Mouse (Mus musculus) kidney, adult 11 months (tissue): ENCODE results near the gene Rps29.
"Not testable (repeated sequence)": the region's sequence is repeated elsewhere in the genome, so short reads cannot be mapped to it uniquely, and the experiment has no call there.

ENCODE experiments used
- DNase-seq: peaks from one replicate; pipeline ENCODE4 v3.0.0; 2022

Rps29 gene

GRCm38 (mm10) chr12:69177526-69177925, 18.5 kb upstream of the Rps29 start:
- DNase-seq: no peak

GRCm38 (mm10) chr12:69175975-69176374, 17.0 kb upstream of the Rps29 start:
- DNase-seq: no peak

DNA sequence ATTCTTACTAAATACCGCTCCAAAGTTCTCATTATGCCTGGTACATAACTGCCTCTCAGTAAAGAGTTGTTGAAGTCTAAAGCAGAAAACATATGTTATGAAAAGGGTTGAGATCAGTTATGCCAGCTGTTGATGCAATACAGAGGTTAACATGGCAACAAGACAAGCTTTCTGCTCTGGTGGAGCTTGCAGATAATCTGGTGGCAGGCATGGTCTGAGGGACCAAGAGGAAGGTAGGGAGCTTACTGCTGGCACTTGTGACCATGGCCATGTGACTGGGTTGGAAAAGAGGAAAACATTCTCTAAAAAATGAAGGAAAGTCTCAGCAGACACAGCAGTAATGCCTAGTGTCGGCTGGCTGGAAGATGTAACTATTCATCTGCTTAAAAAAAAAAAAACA, 12.3 kb upstream of the Rps29 start:
- no peak for DNase-seq

- DNase-seq: peak; percentile 90
Observed at GRCm38 (mm10) chr12:69168461-69169106, 9.6 kb upstream of the Rps29 start, which contains the start of gene Lrr1. Gene Lrr1 (plus strand): TSS chr12:69168814.

DNA sequence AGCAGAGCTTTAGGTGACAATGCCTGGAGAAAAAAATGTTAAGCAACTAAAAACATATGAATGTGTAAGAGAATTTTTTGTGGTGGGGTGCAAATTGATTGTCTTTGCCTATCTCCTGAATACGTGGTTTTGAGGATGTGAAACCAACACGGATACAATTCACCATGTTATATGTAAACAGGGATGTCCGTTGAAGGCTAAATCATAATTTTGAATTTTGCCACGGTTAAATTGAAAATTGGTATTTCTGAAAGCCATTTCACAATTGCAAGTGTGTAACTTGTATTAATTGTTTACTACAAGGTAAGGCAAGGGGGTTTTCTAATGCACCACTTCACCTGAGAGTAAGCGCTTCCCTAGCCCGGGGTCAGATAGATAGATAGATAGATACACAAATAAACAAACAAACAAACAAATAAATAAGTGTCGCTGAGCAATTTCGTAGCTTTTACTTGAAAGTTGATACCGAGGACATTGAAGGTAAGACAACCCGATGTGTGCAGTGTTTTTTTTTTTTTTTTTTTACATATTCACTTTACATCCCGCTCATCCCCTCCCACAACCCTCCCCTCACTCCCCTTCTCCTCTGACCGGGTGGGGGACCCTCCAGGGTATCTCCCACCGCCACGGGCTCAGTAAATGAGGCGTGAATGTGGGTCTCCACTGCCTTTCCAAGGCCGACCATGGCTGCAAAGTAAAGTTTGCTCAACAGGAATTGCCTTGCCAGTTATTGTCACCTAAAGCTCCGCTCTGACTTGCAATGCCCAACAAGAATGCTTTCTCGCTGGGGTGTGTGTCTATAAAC, 8.9 kb upstream of the Rps29 start:
- no peak for DNase-seq

- DNase-seq: not testable (repeated sequence)
Observed at GRCm38 (mm10) chr12:69166861-69167581, 8.0 kb upstream of the Rps29 start.

GRCm38 (mm10) chr12:69164904-69165303, 5.9 kb upstream of the Rps29 start:
- no peak for DNase-seq

DNA sequence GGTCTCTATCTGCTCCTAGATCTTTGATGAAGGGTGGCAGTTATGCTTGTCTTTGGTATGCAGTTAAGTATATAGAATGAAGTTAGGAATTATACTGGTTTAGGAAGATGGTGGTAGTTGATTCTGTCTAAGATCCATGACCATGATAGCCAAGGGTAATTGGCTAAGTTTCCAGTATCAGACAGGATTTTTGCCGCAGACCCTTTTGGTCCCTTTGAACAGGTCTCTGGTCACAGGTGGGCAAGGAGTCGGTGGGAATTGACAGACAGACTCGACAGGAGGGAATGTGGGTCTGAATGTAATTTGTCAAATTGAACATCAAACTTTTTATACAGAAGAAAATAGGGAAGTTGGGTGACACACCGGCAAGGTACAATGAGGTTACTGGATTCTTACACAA, 4.6 kb upstream of the Rps29 start:
- not testable (repeated sequence) for DNase-seq

DNA sequence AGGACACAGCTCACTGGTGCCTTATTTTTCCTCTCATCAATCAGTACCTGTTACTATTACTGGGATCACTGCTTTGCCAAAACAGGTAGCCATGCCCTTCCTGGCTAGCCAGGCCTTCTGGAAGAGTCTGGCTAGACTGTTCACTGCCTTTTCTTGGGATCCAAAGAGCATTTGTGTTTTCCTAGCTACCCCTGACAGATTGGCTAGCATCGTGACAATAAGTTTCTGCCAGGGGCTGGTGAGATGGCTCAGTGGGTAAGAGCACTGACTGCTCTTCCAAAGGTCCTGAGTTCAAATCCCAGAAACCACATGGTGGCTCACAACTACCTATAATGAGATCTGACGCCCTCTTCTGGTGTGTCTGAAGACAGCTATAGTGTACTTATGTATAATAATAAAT, 1.7 kb upstream of the Rps29 start:
- DNase-seq: not testable (repeated sequence)

GRCm38 (mm10) chr12:69159578-69159940, 573 bp upstream of the Rps29 start:
- DNase-seq: no peak

GRCm38 (mm10) chr12:69158366-69158764, 621 bp downstream of the Rps29 start:
- no peak for DNase-seq

GRCm38 (mm10) chr12:69157107-69157506, 1.9 kb downstream of the Rps29 start:
- DNase-seq: no peak

DNA sequence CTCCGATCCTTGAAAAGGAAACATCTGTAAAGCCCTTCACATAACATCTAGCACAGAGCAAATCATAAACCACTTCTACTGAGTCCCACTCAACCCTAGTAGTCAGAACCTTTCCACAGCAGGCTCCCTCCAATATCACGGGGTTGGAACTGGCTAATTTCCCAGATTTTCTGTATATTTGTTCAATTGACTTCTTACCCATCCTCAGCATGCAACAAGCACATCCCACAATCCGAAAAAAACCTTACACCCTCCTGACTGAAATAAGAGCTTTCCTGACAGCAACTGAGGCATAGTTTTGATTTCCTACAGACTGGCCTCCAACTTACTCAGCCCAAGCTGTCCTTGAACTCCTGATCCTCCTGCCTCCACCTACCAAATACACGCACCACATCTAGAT, 2.5 kb downstream of the Rps29 start:
- no peak for DNase-seq

DNA sequence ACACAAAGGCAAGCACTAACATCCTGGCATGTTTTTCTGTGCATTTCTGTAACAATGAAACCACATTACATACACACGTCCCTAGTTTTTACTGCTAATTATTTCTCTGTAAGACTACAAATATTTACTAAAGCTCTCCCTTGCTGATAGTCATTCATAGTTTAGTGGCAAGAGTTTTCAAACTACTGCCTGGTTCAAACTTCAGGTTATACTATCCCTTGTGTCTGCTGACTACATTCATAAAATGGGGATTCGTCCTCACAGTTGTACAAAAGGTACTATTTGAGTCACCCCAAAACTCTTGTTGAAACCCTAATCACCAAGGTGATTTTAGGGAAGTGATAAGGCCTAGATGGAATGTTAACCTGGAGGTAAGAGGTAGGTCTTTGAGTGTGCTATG, 3.1 kb downstream of the Rps29 start:
- DNase-seq: no peak

GRCm38 (mm10) chr12:69150049-69150448, 8.9 kb downstream of the Rps29 start:
- DNase-seq: no peak

- no peak for DNase-seq
Observed at GRCm38 (mm10) chr12:69147166-69147735, 11.7 kb downstream of the Rps29 start.

DNA sequence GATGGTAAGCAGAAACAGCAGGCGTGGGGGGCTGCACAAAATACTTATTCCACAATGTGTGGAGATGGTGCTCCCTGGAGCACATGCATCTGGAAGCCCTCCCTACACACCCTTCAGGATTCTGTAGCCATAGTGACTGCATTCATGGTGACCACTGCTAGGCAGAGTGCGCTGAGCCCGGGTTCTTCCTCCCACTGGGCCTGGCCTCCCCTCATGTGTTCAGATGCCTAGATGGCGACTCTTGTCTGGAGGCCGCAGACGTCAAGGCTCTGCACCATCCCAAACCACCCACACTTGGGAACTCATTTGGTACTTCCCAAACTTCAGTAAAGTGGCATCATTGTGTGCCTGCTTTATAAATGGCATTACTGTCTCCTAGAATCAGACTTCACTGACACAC, 15.5 kb downstream of the Rps29 start:
- no peak for DNase-seq

- DNase-seq: no peak
Observed at GRCm38 (mm10) chr12:69139841-69140240, 19.1 kb downstream of the Rps29 start.

DNA sequence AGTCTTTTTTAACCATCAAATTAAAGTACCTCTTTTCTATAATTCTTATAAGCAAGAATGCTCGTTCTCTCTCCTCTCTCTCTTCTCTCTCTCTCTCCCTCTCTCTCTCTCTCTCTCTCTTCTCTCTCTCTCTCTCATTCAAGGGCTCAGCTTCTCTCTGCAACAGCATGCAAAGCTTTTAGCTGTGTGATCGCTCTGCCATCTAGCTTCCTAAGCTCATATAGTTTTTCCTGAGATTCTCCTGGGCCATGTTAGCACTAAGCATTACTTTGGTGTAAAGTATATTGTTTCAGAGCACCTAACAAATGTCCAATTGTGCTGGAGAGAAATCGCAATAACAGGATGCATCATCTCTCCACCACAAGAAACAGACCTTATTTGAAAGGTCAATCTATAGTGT, 19.8 kb downstream of the Rps29 start:
- no peak for DNase-seq

DNA sequence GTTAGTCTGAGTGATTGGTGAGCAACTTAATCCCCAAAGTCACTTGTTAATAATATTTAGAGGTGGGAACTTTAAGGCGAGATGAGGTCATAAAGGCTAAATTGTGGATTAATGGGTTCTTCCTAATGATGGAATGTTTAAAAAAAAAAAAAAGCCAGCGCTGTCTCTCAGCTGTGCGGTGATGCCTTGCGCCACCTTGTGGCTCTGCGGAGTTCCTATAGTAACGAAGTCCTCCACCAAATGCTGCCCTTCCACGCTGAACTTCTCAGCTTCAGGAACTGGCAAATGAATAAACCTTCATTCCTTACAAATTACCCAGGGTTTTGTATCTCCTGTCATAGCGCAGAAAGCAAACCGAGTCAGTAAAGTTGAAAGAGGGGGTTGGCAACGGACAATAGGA, 27.0 kb downstream of the Rps29 start:
- DNase-seq: peak; percentile 10

DNA sequence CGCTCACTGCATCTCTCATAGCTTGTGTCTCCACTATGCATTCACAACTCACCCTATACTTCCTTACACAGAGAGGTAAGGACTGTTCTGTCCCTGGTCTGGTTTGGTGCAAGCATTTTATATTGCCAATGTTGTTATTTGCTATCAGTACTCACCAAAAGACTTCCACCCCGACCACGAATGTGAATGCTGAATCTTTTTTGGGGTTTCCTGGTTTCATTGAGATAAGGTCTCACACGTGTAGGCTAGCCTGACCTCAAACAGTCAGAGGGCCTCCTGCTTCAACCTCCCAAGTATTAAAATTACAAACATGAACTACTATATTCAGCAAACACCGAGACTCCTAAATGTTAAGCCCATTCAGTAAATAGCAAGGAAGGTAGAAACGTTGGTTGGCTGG, 27.7 kb downstream of the Rps29 start:
- DNase-seq: no peak

- DNase-seq: no peak
Observed at GRCm38 (mm10) chr12:69130486-69130885, 28.5 kb downstream of the Rps29 start.

- no peak for DNase-seq
Observed at GRCm38 (mm10) chr12:69129634-69130310, 29.2 kb downstream of the Rps29 start.
